Mouse (Mus musculus) heart, postnatal 36 days (tissue): Measurements from ENCODE around the gene Ttc4. TPM values are rescaled to one million over a fixed set of nuclear protein-coding genes. Genes with fewer than 3 reads are reported as not detected.

ENCODE experiments used
- DNase-seq, 2 experiments: peaks; one replicate each; pipeline ENCODE4 v3.0.0; 2021 to 2022
- intact Hi-C: fragments of 180-260 bp; cut with DNase I; formaldehyde crosslinking; loops from one replicate; pipeline ENCODE4 v1.15.1; 2025
- total RNA-seq, 2 experiments: library from RNA; stranded (reverse); gene quantifications; 2 replicates each; pipeline ENCODE4 v1.2.3; 2021

Gene Ttc4
- total RNA-seq, 2 experiments from 2014 or later, result 17.8 to 18.4 TPM

- intact Hi-C loops, result no loop called here
These were observed 23.1 kb downstream of the Ttc4 start for GRCm38 (mm10) chr4:106655681-106656080.

GRCm38 (mm10) chr4:106653051-106653450 lies 25.7 kb downstream of the Ttc4 start:
- intact Hi-C loops, result loop anchor here (5.0 kb wide), 1 partner anchor 524 kb away; the partner anchor contains the start of genes Tceanc2 and Tmem59
- DNase-seq, result no peak

More at GRCm38 (mm10) chr4:106655681-106656080, 23.1 kb downstream of the Ttc4 start:
- DNase-seq, result no peak

DNA sequence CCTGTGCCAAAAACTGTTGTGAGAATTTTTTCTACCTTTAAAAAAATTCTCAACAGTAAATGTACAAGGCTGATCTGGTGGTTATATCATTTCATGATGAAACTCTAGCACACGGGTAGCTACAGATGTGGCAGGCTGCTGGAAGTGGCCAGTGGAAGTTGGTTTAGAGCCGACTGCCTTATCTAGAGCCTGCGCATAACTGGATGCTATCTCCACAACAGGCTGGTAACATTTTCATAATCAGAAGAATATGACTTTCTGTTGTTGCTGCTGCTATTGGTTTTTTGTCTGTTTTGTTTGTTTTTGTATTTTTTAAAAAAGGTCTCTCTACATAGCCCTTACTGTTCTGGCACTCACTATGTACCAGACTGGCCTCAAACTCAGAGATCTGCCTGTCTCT lies 26.2 kb downstream of the Ttc4 start:
- DNase-seq, result no peak
- intact Hi-C loops, result loop anchor here (5.0 kb wide), 1 partner anchor 525 kb away; the partner anchor contains the start of genes Tceanc2 and Tmem59

DNA sequence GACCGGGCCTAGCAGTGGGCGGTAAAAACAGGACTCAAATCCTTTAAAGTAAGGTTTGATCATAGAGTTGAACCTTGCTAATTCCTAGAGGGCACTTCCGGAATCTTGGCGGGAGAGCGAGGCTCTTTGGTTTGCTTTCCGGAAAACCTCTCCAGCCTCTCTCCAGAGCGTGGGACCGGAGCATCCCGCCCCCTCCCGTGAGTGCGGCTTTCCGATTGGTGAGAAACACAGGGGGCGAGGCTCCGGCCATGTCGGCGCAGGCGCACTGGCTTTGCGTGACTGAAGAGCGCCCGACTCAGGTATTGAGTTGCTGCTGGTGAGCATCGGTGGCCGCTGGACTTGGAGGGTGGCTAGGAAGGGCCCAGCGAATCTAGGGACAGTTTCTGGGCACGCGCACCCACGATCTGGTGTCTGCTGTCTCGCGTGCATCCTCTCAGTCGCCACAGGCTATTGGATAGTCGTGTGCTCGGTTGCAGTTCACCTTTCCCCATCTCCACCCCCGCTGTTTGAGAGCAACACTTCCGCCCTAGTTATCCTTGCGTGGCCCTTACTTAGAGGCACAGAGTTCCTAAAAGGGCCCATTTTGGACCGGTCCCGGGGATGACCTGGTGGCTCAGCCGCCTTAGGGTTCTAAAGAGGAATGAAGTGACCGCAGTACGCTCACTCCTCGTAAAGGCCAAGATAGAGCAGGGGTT lies 27.8 kb downstream of the Ttc4 start, which contains the start of gene Pars2:
Pars2 (plus strand) TSS at position 237 of the 695 bp plus-strand sequence.
- peak; percentile 95 for DNase-seq
- intact Hi-C loops, result loop anchor here (2.0 to 5.0 kb wide), 2 partner anchors 28 to 526 kb away; partner anchors contain the start of genes Tceanc2, Tmem59 and Ttc4

- no peak for DNase-seq
- intact Hi-C loops, result no loop called here
These were observed 31.6 kb downstream of the Ttc4 start for GRCm38 (mm10) chr4:106647137-106647536.

GRCm38 (mm10) chr4:106645797-106646196 lies 32.9 kb downstream of the Ttc4 start:
- intact Hi-C loops, result no loop called here
- no peak for DNase-seq

GRCm38 (mm10) chr4:106644218-106644610 lies 34.5 kb downstream of the Ttc4 start:
- intact Hi-C loops, result no loop called here

GRCm38 (mm10) chr4:106643483-106644217 lies 35.1 kb downstream of the Ttc4 start:
- intact Hi-C loops, result no loop called here
- no peak for DNase-seq

More at GRCm38 (mm10) chr4:106644218-106644610, 34.5 kb downstream of the Ttc4 start:
- no peak for DNase-seq

- DNase-seq, result no peak
- intact Hi-C loops, result loop anchor here (5.0 kb wide), 2 partner anchors 43 to 528 kb away; partner anchors contain the start of gene Ttc4
These were observed 44.7 kb downstream of the Ttc4 start for GRCm38 (mm10) chr4:106634086-106634479.

DNA sequence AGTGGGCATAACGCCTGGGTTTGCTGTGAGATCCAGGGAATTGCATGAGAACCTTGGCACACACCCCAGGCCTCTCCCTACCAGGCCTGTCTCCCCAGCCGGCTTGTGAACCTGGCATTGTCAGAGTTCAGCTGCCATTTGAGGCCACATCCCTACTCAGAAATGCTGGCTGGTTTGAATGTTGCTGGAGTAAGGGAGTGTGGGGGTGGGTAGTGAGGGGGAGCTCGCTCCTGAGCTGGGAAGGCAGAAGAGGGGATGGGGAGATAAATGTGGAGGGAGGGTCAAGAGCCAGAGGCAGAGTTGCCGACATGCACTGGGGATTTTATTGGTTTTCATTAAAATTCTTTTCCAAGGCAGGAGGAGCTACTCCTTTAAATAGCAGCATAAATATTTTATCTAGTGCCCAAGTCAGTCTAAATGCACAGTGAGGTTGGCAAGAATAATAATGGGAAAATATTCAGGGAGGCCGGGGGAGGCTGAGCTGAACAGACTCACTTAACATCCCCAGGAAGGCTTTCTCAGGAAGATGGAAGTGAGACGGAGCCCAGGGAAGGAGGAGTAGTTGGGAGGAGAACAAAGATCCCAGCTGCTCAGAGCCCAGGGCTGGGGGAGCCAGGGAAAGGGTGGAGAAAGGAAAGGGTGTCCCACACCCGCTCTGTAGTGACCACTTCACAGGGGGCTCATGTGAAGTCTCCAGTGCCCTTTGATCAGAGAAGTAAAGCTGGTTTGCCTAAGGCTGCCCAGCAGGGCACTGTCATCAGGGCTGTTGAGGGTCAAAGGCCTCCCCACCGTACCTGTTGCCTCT lies 45.3 kb downstream of the Ttc4 start:
- no peak for DNase-seq
- intact Hi-C loops, result loop anchor here (5.0 kb wide), 2 partner anchors 44 to 529 kb away; partner anchors contain the start of gene Ttc4

- intact Hi-C loops, result loop anchor here (5.0 kb wide), 2 partner anchors 45 to 530 kb away; partner anchors contain the start of gene Ttc4
These were observed 46.4 kb downstream of the Ttc4 start for GRCm38 (mm10) chr4:106632313-106632712.

GRCm38 (mm10) chr4:106630333-106631220 lies 48.2 kb downstream of the Ttc4 start:
- intact Hi-C loops, result loop anchor here (1.0 to 5.0 kb wide), 3 partner anchors 47 to 532 kb away; partner anchors contain the start of gene Ttc4
- DNase-seq, result peak; percentile 54 to 73

More at GRCm38 (mm10) chr4:106632313-106632712, 46.4 kb downstream of the Ttc4 start:
- DNase-seq, result no peak

- intact Hi-C loops, result no loop called here
- no peak for DNase-seq
These were observed 49.4 kb downstream of the Ttc4 start for GRCm38 (mm10) chr4:106629374-106629773.

GRCm38 (mm10) chr4:106628650-106629360 lies 49.9 kb downstream of the Ttc4 start:
- DNase-seq, result no peak
- intact Hi-C loops, result no loop called here

DNA sequence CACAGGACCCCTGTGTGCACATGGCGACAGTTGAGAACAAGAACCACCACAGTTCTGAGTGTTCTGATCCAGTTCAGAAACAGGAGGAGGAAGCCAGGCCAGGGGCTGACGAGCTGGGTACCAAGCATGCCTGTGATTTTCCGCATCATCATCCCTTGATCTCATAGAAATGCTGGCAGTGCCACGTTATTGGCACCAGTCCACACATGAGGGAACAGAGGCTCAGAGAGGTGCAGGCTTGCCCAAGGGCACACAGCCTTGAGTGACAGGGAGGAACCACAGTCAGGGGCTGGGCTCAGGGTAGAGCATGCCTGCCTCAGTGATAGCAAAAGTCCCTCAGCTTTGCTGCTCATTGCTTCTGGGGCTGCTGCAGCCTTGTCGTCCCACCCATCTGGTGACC lies 50.9 kb downstream of the Ttc4 start:
- DNase-seq, result no peak
- intact Hi-C loops, result no loop called here

- intact Hi-C loops, result no loop called here
These were observed 54.5 kb downstream of the Ttc4 start for GRCm38 (mm10) chr4:106624271-106624670.

DNA sequence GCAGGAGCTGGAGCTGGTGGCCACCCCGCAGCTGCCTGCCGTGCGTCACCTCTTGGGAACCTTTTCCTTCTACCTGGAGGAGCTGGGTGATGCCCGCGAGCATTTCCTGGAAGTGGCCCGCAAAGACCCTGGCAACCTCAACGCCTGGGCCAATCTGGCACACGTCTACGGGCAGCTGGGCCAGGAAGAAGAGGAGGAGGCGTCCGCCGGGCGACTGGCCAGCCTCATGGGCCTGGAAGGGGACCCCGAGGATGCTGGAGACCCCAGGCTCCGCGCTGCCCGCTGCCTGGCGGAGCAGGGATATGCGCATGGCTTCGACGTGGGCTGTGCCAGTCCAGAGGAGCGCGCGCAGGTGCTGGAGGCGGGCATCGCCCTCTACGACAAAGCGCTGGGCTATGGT lies 56.0 kb downstream of the Ttc4 start:
- intact Hi-C loops, result no loop called here
- no peak for DNase-seq

More at GRCm38 (mm10) chr4:106624271-106624670, 54.5 kb downstream of the Ttc4 start:
- no peak for DNase-seq

DNA sequence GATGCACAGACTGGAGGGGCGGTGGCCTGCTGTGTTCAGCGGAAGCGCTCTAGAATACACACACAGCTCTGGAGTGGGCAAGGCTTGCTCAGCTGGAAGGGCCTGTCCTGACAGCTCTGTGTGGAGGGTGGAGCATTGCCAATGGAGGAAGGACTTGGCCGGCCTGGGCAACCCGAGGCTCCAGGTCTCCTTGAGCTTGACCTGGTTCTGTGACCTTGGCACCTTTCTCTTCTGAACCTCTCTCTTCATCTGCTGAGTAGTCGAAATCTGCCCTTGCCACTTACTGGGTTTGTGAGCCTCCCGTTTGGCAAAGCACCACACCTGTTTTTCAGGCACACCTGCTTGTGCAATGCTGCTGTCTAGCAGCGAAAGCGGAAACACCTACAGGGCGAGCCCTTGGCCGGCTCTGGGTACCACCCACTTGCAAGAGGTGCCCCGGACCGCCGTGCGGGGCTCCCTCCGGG lies 56.7 kb downstream of the Ttc4 start, which contains the start of gene Ttc22:
Ttc22 (plus strand) TSS at position 403 of the 464 bp plus-strand sequence.
- no peak for DNase-seq
- intact Hi-C loops, result no loop called here
